Mouse (Mus musculus): ENCODE data around the gene BC051665.

- TF ChIP-seq CTCF (IDR thresholded peaks at IDR 0.05; ENCODE audit: low read depth) (no peak), EP300 (optimal IDR thresholded peaks at IDR 0.05) (no peak)
Measured at GRCm38 (mm10) chr13:60755251-60755650, 30.9 kb downstream of the BC051665 start.

All from stomach, postnatal 0 days (tissue).